Mouse (Mus musculus) olfactory bulb, adult 2 months (tissue): ENCODE results near the gene Usp48. TPM values are rescaled to one million over a fixed set of nuclear protein-coding genes. Genes with fewer than 3 reads are reported as not detected.
A peak's percentile ranks its signal among the peaks of the same experiment; 100 is the strongest.

Experiments
- H3K27ac ChIP-seq: fragments of 200-500 bp; 2 replicates; pipeline ENCODE4 v1.5.1; 2012; ENCODE audit warnings: low read depth, low read length; ENCODE audit not compliant: insufficient read depth
- H3K4me1 ChIP-seq: fragments of 200-500 bp; 2 replicates; pipeline ENCODE4 v1.6.1; 2012; ENCODE audit warnings: low read length; ENCODE audit not compliant: control insufficient read depth, insufficient read depth
- H3K4me3 ChIP-seq: fragments of 200-500 bp; 2 replicates; pipeline ENCODE4 v1.5.1; 2012; ENCODE audit warnings: mild to moderate bottlenecking, low read depth, low read length, moderate library complexity; ENCODE audit not compliant: insufficient read depth
- CTCF ChIP-seq: fragments of 200-500 bp; IDR thresholded peaks from 2 replicates; pipeline ENCODE4 v1.5.1; 2012; ENCODE audit warnings: low read depth, mild to moderate bottlenecking, low read length, moderate library complexity; ENCODE audit not compliant: insufficient read depth
- POLR2A ChIP-seq: fragments of 200-500 bp; IDR thresholded peaks from 2 replicates; pipeline ENCODE4 v1.6.1; 2012; ENCODE audit warnings: mild to moderate bottlenecking, low read depth, low read length, moderate library complexity; ENCODE audit not compliant: insufficient read depth
- WGBS: fragments of 180-500 bp; shearing (Covaris S2); methylation state at CpG from one replicate; pipeline ENCODE4 v1.1.7; 2018; 5-methylcytosine and 5-hydroxymethylcytosine counted together
- polyA plus RNA-seq: library from polyadenylated mRNA; stranded (reverse); fragments of >200 nt; gene quantifications from 2 replicates; pipeline ENCODE4 v1.2.4, GENCODE M21; 2012; ENCODE audit warnings: low replicate concordance; ENCODE audit not compliant: missing spikeins, insufficient read depth, insufficient read length

Gene Usp48
- polyA plus RNA-seq, 1 experiment: 198 TPM

DNA sequence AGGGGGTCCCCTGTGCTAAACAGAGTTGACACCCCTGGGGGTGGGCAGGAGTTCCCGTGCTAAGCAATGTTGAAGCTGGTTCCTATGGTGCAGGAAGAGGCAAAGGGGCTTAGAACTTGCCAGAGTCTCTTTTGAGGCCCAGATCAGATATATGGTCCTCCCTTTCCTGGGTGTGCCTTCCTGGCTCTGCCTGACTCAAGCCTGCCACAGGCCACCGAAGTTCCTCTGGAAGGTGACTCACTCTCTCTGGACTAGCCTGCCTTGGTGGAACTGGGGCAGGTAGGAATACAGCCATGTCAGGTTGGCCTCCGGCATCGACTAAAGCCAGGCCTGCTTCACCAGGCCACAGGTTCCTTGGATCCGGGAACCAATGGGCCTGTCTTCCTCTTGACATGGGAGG is 109.5 kb downstream of the Usp48 start:
- no peak overlapping the region for H3K27ac ChIP-seq
- no peak overlapping the region for H3K4me3 ChIP-seq
- peaks cover 60% of the 10 kb centered on the region for H3K4me1 ChIP-seq
- WGBS: 88% methylated on average over 5 of the region's 5 CpGs
- TF ChIP-seq POLR2A (no peak), CTCF (no peak)

DNA sequence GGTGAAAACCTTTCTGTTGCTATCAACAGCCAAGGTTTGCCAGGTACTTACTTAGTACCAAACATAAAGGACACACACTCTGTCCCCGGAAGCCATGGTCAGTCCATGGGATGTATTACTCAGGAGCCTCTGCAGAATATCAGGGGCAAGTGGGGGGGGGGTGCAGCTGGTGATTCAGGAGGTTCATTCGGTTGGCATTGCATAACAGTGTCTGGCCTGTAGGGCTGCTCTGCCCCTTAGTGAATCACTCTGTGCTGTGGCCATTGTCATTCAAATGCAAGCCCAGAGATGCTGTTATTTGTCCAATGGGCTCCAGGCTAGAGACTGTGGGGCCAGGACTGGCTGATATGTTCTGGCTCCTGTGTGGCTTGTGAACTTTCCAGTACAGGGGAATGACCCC is 111.0 kb downstream of the Usp48 start:
- H3K27ac ChIP-seq: no peak overlapping the region
- H3K4me3 ChIP-seq: no peak overlapping the region
- 55% methylated on average over 2 of the region's 2 CpGs for WGBS
- H3K4me1 ChIP-seq: peaks cover 55% of the 10 kb centered on the region
- no peak for TF ChIP-seq CTCF
- no peak for TF ChIP-seq POLR2A

DNA sequence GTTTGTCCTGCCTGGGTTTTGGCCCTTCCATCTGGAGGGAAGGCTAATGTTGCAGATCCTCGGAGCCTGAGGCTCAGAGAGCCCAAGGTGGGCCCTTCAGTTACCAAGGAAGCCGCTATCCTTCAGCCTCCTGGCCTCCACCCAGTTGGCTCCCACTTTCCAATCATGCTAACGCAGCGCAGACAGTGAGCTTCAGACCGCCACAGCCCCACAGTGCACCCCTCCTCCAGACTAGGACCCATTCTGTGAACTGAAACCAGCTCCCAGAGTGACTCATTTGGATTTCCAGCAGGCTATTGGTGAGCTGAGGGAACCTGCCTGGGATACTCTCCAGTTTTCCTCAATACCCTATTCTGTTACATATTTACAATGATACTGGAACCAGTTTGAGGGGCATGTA is 111.8 kb downstream of the Usp48 start:
- 47% methylated on average over 5 of the region's 5 CpGs for WGBS

DNA sequence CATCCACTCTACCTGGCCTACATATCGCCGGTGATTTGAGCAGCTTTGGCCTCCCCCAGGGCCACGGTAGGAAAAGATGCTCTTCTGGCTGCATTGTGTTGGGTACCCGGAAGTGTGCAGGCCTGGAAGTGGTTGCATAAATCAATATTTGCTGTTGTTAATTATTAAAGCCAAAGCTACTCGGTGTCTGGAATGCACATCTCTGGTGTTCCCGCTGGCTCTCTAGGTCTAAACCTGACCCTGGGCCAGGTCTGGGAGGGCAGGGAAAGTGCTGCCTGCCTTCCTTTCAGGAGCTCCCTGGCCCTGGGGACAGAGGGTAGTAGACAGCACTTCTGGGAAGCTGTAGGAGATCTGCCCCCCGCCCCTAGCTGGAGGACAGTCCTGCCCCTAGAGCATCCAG is 113.0 kb downstream of the Usp48 start:
- no peak for TF ChIP-seq POLR2A
- TF ChIP-seq CTCF: no peak
- H3K4me3 ChIP-seq: no peak overlapping the region
- 83% methylated on average over 7 of the region's 7 CpGs for WGBS
- peaks cover 45% of the 10 kb centered on the region for H3K4me1 ChIP-seq
- no peak overlapping the region for H3K27ac ChIP-seq

More for the DNA sequence above, 111.8 kb downstream of the Usp48 start:
- Histone ChIP-seq H3K4me1 (peaks cover 52% of the 10 kb centered on the region), H3K4me3 (no peak overlapping the region), H3K27ac (no peak overlapping the region)
- TF ChIP-seq CTCF: no peak
- TF ChIP-seq POLR2A: no peak

DNA sequence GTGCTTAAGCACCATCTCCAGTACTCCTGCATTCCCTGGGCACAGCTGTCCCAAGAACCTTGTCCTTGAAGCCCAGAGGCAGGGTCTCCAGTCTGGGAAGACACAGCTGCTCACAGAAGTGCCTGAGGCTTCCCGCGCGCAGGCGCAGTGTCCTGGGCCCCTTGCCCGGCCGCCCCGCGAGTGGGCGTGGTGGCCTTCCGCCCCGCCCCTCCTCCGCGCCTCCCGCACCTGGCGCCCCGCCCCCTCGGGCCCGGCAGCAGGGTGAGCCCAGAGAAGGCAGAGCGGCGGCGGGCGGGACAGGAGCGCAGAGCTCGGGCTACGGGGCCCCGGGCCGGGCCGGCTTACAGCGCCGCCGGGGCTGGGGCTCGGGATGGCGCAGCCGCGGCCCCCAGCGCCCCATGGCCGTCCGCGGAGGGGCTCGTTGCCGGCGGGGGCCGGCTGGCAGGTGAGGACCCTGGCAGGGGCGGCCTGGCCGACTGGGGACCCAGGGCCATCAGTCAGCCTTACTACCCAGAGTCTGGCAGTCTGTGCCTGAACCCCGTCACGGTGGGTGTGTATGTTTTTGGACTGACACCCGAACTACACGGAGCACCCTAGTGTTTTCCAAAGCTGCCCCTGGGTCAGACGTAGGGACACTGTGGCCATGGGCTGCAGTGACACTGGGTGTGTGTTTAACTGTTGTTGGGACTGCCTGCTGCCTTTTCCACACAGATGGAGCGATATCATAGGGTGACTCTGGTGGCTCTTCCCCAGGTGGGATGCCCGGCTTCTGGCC is 113.8 kb downstream of the Usp48 start:
- 13% methylated on average over 52 of the region's 52 CpGs for WGBS
- peak overlapping the region; percentile 31 for H3K4me3 ChIP-seq
- TF ChIP-seq POLR2A (no peak), CTCF (no peak)
- peaks cover 42% of the 10 kb centered on the region for H3K4me1 ChIP-seq
- H3K27ac ChIP-seq: no peak overlapping the region

Other genes with a start within 250 kb of the Usp48 start
- 274 TPM in 1 of 2 replicates, not detected in the other for gene Cdc42, start 236.0 kb upstream of the Usp48 start, polyA plus RNA-seq
- not detected in 2 replicates for gene Cela3a, start 184.0 kb upstream of the Usp48 start, polyA plus RNA-seq
- not detected in 2 replicates for gene Cela3b, start 163.2 kb upstream of the Usp48 start, polyA plus RNA-seq
- gene 1700013G24Rik, start 140.5 kb upstream of the Usp48 start, polyA plus RNA-seq: not detected in 2 replicates
- not detected in 2 replicates for gene Hspg2, start 125.0 kb upstream of the Usp48 start, polyA plus RNA-seq
- not detected in 2 replicates for gene Ldlrad2, start 19.2 kb upstream of the Usp48 start, polyA plus RNA-seq
- gene Rap1gap, start 71.0 kb downstream of the Usp48 start, polyA plus RNA-seq: not detected in 2 replicates
- gene Alpl, start 202.6 kb downstream of the Usp48 start, polyA plus RNA-seq: not detected in 2 replicates